Mouse (Mus musculus): ENCODE data around the gene 9130019O22Rik.

DNA sequence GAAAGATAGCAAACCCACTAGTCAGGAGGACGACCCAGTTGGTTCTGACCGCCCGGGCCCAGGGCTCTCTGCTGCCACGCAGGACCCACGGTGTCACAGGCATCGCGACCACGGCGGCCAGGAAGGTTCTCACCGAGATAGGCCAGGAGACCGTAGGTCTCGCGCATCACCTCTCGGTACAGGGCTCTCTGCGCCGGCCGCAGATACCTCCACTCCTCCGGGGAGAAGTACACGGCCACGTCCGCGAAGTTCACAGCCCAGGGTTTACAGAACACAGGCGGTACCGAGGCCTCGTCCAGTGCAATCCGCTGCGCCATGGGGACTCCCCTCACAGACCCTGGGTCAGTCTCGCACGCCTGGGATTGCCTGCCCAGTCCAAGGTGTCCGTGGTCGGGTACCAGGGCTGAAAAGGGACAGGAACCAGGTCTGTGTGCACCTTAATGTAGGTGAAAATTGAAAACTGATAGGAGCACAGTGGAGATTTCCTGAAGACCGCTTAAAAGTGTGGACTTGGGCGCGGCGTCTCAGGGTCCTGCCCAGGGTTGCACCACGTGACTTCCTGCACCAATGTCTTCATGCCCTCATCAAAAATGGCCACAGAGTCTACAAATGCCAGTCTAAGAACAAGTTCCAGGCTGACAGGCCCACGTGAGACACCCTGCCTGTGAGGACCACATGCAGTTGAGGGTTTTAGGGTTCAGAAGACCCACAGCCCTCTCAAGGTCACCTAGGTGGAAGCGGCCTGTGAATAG lies at the start of gene 9130019O22Rik:
- TF ChIP-seq FLI1 (IDR thresholded peaks at IDR 0.05; ENCODE audit: low read length), result no peak
- no peak for TF ChIP-seq GATA1 (IDR thresholded peaks at IDR 0.05; ENCODE audit: borderline replicate concordance, low read length)

Data from megakaryocyte, embryonic 14.5 days (primary cell).